ENCODE assay signal across 11 mouse cellular contexts in genomic region chrX:71628306-71628705, GRCm38 (mm10). TPM values are rescaled to one million over a fixed set of nuclear protein-coding genes. Genes with fewer than 3 reads are reported as not detected.
DNase-seq lines count a peak whose midpoint lies in the region; ATAC-seq and TF ChIP-seq lines count a peak whose summit lies in the region.
"Had no signal": no experiment of that assay in that cellular context is flagged by ENCODE, and none has a peak within 500 bp of the region (broad histone marks: within the 10 kb centered on the region; RNA-seq: fewer than 3 reads in every experiment).

No protein-coding gene starts in this region.

- 17% methylated on average over 4 of the region's 4 CpGs for WGBS in midbrain, embryonic 14.5 days
- 15% methylated on average over 4 of the region's 4 CpGs for WGBS in midbrain, embryonic 13.5 days
- WGBS in hindbrain, postnatal 0 days = 20% methylated on average over 4 of the region's 4 CpGs
- 3% methylated on average over 4 of the region's 4 CpGs for WGBS in liver, embryonic 13.5 days (ENCODE audit: insufficient replicate concordance)

- DNase-seq in cerebellum, adult 18-20 months = peak; percentile 26 to 53
- DNase-seq in midbrain, embryonic 14.5 days = peak; percentile 81
- peak; percentile 45 for DNase-seq in c-Kit-positive CD71-positive TER-119-negative erythroid progenitor cells, embryonic 14.5 days (ENCODE audit: low read depth)
- DNase-seq in hindbrain, postnatal 0 days (ENCODE audit: low spot score) = peak; percentile 74
- peak; percentile 10 for DNase-seq in liver, embryonic 13.5 days
- DNase-seq in splenic B cell, adult 2 months (ENCODE audit: low read depth, low spot score) = peak; percentile 51

- no peak overlapping the region for H3K4me3 ChIP-seq in midbrain, embryonic 14.5 days (replicated peaks; ENCODE audit: low read depth, low read length)
- H3K4me3 ChIP-seq in midbrain, embryonic 13.5 days (replicated peaks) = no peak overlapping the region
- H3K4me3 ChIP-seq in hindbrain, postnatal 0 days (ENCODE audit: low read length) = no peak overlapping the region
- H3K4me3 ChIP-seq in liver, embryonic 13.5 days (replicated peaks) = no peak overlapping the region
- H3K4me3 ChIP-seq: heart, embryonic 15.5 days; neural tube, embryonic 12.5 days had no signal

- ATAC-seq in cerebellum, adult (ENCODE audit: insufficient number of reproducible peaks, low FRiP score, low TSS enrichment) = no peak
- ATAC-seq in midbrain, embryonic 14.5 days (ENCODE audit: low FRiP score, low TSS enrichment) = no peak
- ATAC-seq in midbrain, embryonic 13.5 days = no peak
- ATAC-seq in hindbrain, postnatal 0 days = no peak
- ATAC-seq in liver, embryonic 13.5 days (ENCODE audit: low read depth) = no peak

- no peaks in the 10 kb centered on the region for H3K4me1 ChIP-seq in midbrain, embryonic 14.5 days (ENCODE audit: control insufficient read depth, insufficient read depth, low read length)
- H3K4me1 ChIP-seq in midbrain, embryonic 13.5 days (replicated peaks) = no peaks in the 10 kb centered on the region
- no peaks in the 10 kb centered on the region for H3K4me1 ChIP-seq in hindbrain, postnatal 0 days (ENCODE audit: insufficient read depth, low read length)
- H3K4me1 ChIP-seq in liver, embryonic 13.5 days (replicated peaks) = no peaks in the 10 kb centered on the region
- H3K4me1 ChIP-seq: heart, embryonic 15.5 days; neural tube, embryonic 12.5 days had no signal

- H3K9ac ChIP-seq in midbrain, embryonic 14.5 days (replicated peaks; ENCODE audit: low read length) = no peak overlapping the region
- H3K9ac ChIP-seq in midbrain, embryonic 13.5 days (replicated peaks) = no peak overlapping the region
- no peak overlapping the region for H3K9ac ChIP-seq in hindbrain, postnatal 0 days (replicated peaks; ENCODE audit: low read length)
- H3K9ac ChIP-seq in liver, embryonic 13.5 days = no peak overlapping the region
- H3K9ac ChIP-seq: heart, embryonic 15.5 days; neural tube, embryonic 12.5 days had no signal

- H3K36me3 ChIP-seq in midbrain, embryonic 14.5 days (ENCODE audit: control insufficient read depth, insufficient read depth, low read length) = no peaks in the 10 kb centered on the region
- no peaks in the 10 kb centered on the region for H3K36me3 ChIP-seq in midbrain, embryonic 13.5 days
- H3K36me3 ChIP-seq in hindbrain, postnatal 0 days (ENCODE audit: insufficient read depth, low read length) = no peaks in the 10 kb centered on the region
- H3K36me3 ChIP-seq in liver, embryonic 13.5 days = no peaks in the 10 kb centered on the region
- H3K36me3 ChIP-seq in splenic B cell, adult 2 months (ENCODE audit: control insufficient read depth, insufficient read depth, low read length, poor library complexity, severe bottlenecking) = no peaks in the 10 kb centered on the region
- H3K36me3 ChIP-seq: G1E; heart, embryonic 15.5 days; neural tube, embryonic 12.5 days had no signal

- H3K27ac ChIP-seq in midbrain, embryonic 14.5 days (replicated peaks; ENCODE audit: low read depth, low read length) = no peak overlapping the region
- H3K27ac ChIP-seq in midbrain, embryonic 13.5 days = no peak overlapping the region
- H3K27ac ChIP-seq in hindbrain, postnatal 0 days = no peak overlapping the region
- H3K27ac ChIP-seq in liver, embryonic 13.5 days = no peak overlapping the region
- H3K27ac ChIP-seq: heart, embryonic 15.5 days; neural tube, embryonic 12.5 days had no signal

- H3K9me3 ChIP-seq in midbrain, embryonic 14.5 days (ENCODE audit: control insufficient read depth, low read length) = no peaks in the 10 kb centered on the region
- no peaks in the 10 kb centered on the region for H3K9me3 ChIP-seq in midbrain, embryonic 13.5 days
- H3K9me3 ChIP-seq in hindbrain, postnatal 0 days (ENCODE audit: low read length) = no peaks in the 10 kb centered on the region
- no peaks in the 10 kb centered on the region for H3K9me3 ChIP-seq in liver, embryonic 13.5 days (replicated peaks)
- H3K9me3 ChIP-seq: G1E; heart, embryonic 15.5 days; neural tube, embryonic 12.5 days had no signal

- TF ChIP-seq CTCF in hindbrain, postnatal 0 days (IDR thresholded peaks at IDR 0.05; ENCODE audit: low read depth) = peak; percentile 66

- no peaks in the 10 kb centered on the region for H3K27me3 ChIP-seq in midbrain, embryonic 14.5 days (ENCODE audit: control insufficient read depth, insufficient read depth, low read length)
- H3K27me3 ChIP-seq in midbrain, embryonic 13.5 days = no peaks in the 10 kb centered on the region
- H3K27me3 ChIP-seq in hindbrain, postnatal 0 days (ENCODE audit: insufficient read depth, low read length) = no peaks in the 10 kb centered on the region
- H3K27me3 ChIP-seq in liver, embryonic 13.5 days = no peaks in the 10 kb centered on the region
- H3K27me3 ChIP-seq in splenic B cell, adult 2 months (ENCODE audit: control insufficient read depth, insufficient read depth, low read length, poor library complexity, severe bottlenecking) = no peaks in the 10 kb centered on the region
- H3K27me3 ChIP-seq: neural tube, embryonic 12.5 days had no signal

- no peak overlapping the region for H3K4me2 ChIP-seq in midbrain, embryonic 14.5 days (ENCODE audit: low read length)
- no peak overlapping the region for H3K4me2 ChIP-seq in midbrain, embryonic 13.5 days (replicated peaks)
- H3K4me2 ChIP-seq in hindbrain, postnatal 0 days (ENCODE audit: low read depth, low read length) = no peak overlapping the region
- no peak overlapping the region for H3K4me2 ChIP-seq in liver, embryonic 13.5 days
- H3K4me2 ChIP-seq: heart, embryonic 15.5 days; neural tube, embryonic 12.5 days had no signal

RNA-seq across cellular contexts. Expression of gene Gpr50, which starts 35.2 kb away (rescaled TPM):
- 3.3 and 4.9 TPM in 2 replicates for polyA plus RNA-seq in midbrain, embryonic 14.5 days (2014; fragmentation: Nextera tagmentation; extraction: Ambion mirVana)
- 3.1 and 4.1 TPM in 2 replicates for polyA plus RNA-seq in midbrain, embryonic 13.5 days (2015; fragmentation: Nextera tagmentation; extraction: Ambion mirVana)
- 2.3 and 9.4 TPM in 2 replicates for total RNA-seq in hindbrain, postnatal 0 days (2014; rRNA removed)
- 2.0 and 2.4 TPM in 2 replicates for polyA plus RNA-seq in hindbrain, postnatal 0 days (2015; fragmentation: Nextera tagmentation; extraction: Ambion mirVana)
- 0.05 and 0.14 TPM in 2 replicates for polyA plus RNA-seq in liver, embryonic 13.5 days (2015; fragmentation: Nextera tagmentation; extraction: Ambion mirVana)
- polyA plus RNA-seq: G1E had no signal

Comparison
In these comparisons a context has a peak if more than half of its experiments do, and no peak if none do; other contexts are left out.
1. DNase-seq: peak in every context shown above with its lines; median percentile 81 in midbrain, embryonic 14.5 days; 74 in hindbrain, postnatal 0 days; 51 in splenic B cell, adult 2 months; 45 in c-Kit-positive CD71-positive TER-119-negative erythroid progenitor cells, embryonic 14.5 days; 40 in cerebellum, adult 18-20 months; 10 in liver, embryonic 13.5 days.